Comparison of ENCODE assay signal across 1 mouse cellular context in the genomic region with DNA sequence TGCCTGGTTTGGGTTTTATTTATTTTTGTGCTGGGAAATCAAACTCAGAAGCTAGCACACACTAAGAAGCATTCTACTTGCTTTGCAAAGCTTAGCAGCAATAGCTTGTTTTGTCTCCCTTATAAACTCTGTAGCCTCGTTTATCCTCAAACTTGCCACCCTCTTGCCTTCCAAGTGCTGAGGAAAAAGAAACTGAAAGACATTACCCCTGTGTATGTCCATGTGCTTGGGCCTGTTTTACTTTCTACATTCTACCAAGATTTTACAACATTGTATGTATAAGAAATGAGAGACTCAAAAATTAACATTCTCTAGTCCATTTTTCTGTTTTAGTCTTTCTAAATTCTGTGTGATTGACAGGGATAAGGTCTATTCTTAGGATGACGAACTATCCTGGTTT.
TF ChIP-seq lines count a peak whose summit lies in the region.

No protein-coding gene starts in this region.

TF ChIP-seq in MEL, 35 proteins besides CTCF, POLR2A, EP300 and RAD21 (continued from another document):
- TF ChIP-seq ZNF384 (IDR thresholded peaks at IDR 0.05; ENCODE audit: low read depth, low read length) (no peak), NRF1 (IDR thresholded peaks at IDR 0.05; ENCODE audit: insufficient read depth, low read depth, low read length, poor library complexity, severe bottlenecking) (no peak), MAFK (IDR thresholded peaks at IDR 0.05; ENCODE audit: borderline replicate concordance, low read depth, low read length) (no peak), ETS1 (IDR thresholded peaks at IDR 0.05; ENCODE audit: low read depth, low read length) (0 out of 2 replicates have a peak, but pooled peaks have one; percentile 28), TAL1 (IDR thresholded peaks at IDR 0.05; ENCODE audit: low read length) (no peak), MAX (IDR thresholded peaks at IDR 0.05; ENCODE audit: low read length) (peak; percentile 68), MYC (IDR thresholded peaks at IDR 0.05; ENCODE audit: low read depth, low read length) (peak; percentile 58; the same call in 1 of the 2 replicates), KAT2A (conservative IDR thresholded peaks at IDR 0.05; ENCODE audit: low read depth, low read length) (no peak), MXI1 (IDR thresholded peaks at IDR 0.05; ENCODE audit: low read depth, low read length) (peak; percentile 66), TCF12 (IDR thresholded peaks at IDR 0.05; ENCODE audit: low read depth, low read length) (no peak)
